Mouse (Mus musculus): ENCODE data around the gene Myo16. TPM values are rescaled to one million over a fixed set of nuclear protein-coding genes. Genes with fewer than 3 reads are reported as not detected.

Myo16 gene
- polyA plus RNA-seq (2014; fragmentation: Illumina TruSeq; extraction: RNeasy Lipid Tissue Mini Kit (QIAGEN cat#74804); ENCODE audit: low read depth, low replicate concordance), result 0.29 TPM

DNA sequence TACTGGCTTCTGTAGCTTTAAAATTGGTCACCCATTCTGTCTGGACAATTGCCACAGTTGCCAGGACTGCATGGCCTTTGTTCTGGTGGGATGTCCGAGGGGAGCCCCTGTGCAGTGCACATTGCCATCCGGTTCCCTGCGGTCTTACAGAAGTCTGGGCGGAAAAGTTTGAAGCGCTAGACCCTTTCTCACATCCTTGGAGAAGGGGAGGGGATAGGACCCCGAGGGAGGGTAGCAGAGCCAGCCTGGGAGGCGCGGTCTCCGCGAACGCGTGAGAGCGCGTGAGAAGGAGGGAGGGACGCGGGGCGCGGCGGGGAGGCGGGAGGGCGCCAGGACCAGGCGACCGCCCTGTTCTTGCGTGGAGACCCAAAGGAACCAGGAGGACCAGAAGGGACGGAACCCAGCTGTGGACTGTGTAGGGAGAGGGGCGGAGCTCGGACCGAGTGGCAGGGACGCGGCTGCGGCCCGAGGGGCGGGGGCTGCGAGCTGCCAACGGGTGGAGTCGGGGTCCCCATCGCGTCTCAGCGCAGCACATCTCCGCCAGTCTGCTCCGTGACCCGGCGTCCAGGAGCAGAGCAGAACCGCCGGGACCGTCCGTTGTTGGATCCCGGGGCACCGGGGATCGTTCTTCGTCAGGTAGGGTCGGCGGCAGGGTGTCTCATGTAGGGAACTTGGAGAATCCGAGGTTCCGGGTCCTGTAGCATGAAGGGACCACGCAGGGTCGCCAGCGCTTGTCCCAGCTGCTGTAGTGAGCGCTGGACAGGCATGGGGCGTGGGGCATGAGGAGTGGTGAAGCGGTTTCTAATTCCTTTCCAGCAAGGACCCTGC is at the start of gene Myo16:
Gene Myo16 (plus strand): TSS at position 301 of the 828 bp plus-strand sequence.

Other genes starting within 250 kb of the Myo16 start
- gene Lig4, start 176.2 kb upstream of the Myo16 start, polyA plus RNA-seq (2014; fragmentation: Illumina TruSeq; extraction: RNeasy Lipid Tissue Mini Kit (QIAGEN cat#74804); ENCODE audit: low read depth, low replicate concordance), result 33.6 TPM
- 9.6 TPM for gene Abhd13, start 176.2 kb upstream of the Myo16 start, polyA plus RNA-seq (2014; fragmentation: Illumina TruSeq; extraction: RNeasy Lipid Tissue Mini Kit (QIAGEN cat#74804); ENCODE audit: low read depth, low replicate concordance)
- 0.39 TPM for gene Tnfsf13b, start 147.4 kb upstream of the Myo16 start, polyA plus RNA-seq (2014; fragmentation: Illumina TruSeq; extraction: RNeasy Lipid Tissue Mini Kit (QIAGEN cat#74804); ENCODE audit: low read depth, low replicate concordance)

Data from testis, adult 10 weeks (tissue).